Mouse (Mus musculus) G1E (cell line): ENCODE data around the gene Pank1.

Experiments
- CTCF ChIP-seq: IDR thresholded peaks from 2 replicates; pipeline ENCODE4 v1.5.1; 2012; ENCODE audit warnings: low read depth, low read length, inconsistent platforms, mixed read lengths
- GATA1 ChIP-seq: IDR thresholded peaks from 2 replicates; pipeline ENCODE4 v1.6.1; 2012; ENCODE audit warnings: borderline replicate concordance, low read length, inconsistent platforms, mixed read lengths
- POLR2AphosphoS5 ChIP-seq: IDR thresholded peaks from 2 replicates; pipeline ENCODE4 v1.6.1; 2012; ENCODE audit warnings: low read depth, low read length, inconsistent platforms; ENCODE audit not compliant: insufficient replicate concordance
- TAL1 ChIP-seq: conservative IDR thresholded peaks from 2 replicates; pipeline ENCODE4 v1.6.1; 2012; ENCODE audit warnings: low read depth, low read length, inconsistent platforms, mixed read lengths

- TF ChIP-seq CTCF (no peak), GATA1 (no peak), POLR2AphosphoS5 (no peak), TAL1 (no peak)
These were observed 31.1 kb downstream of the Pank1 start for GRCm38 (mm10) chr19:34848164-34848563.
